Mouse (Mus musculus) liver, embryonic 14.5 days (tissue): ENCODE measurements at regions not wholly inside any gene's neighbourhood (a gene's known extent, or its start where the extent isn't known, plus 50 kb on each side); places are given as distances from the start of the nearest gene placed in this dataset.

Source experiments
- CTCF ChIP-seq: IDR thresholded peaks from 2 replicates; pipeline ENCODE4 v1.5.1; 2016; ENCODE audit warnings: antibody characterized with exemption, low read depth, control low read depth
- EP300 ChIP-seq: IDR thresholded peaks from 2 replicates; pipeline ENCODE4 v1.6.1; 2016; ENCODE audit warnings: antibody characterized with exemption, low read depth

- TF ChIP-seq CTCF (no peak), EP300 (no peak)
Measured at GRCm38 (mm10) chr4:7269047-7269446, 969.8 kb downstream of the Car8 start.
